10 mouse cellular contexts compared by ENCODE assay signal in the genomic region with DNA sequence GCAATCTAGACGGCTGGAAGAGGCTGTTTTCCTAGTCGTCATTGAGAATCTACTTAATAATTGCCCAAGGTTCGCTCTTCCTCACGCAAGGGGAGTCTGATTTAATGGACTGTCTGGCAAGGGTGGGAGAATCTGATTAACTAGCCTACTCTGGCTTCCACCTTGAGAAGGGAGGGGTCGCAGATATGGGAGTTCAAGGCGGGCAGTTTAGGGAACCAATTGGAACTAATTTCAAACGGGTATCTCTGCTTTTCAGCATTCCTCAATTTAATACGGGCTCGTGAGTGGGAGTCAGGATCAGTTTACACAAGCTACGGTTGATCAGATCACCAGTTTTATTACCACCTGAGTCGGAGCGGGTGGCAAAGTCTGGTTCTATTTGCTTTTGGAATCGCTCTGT. TPM values are rescaled to one million over a fixed set of nuclear protein-coding genes. Genes with fewer than 3 reads are reported as not detected.
DNase-seq lines count a peak whose midpoint lies in the region; ATAC-seq lines count a peak whose summit lies in the region.
"Had no signal": no experiment of that assay in that cellular context is flagged by ENCODE, and none has a peak within 500 bp of the region (broad histone marks: within the 10 kb centered on the region; RNA-seq: fewer than 3 reads in every experiment).

No protein-coding gene starts in this region.

- H3K36me3 ChIP-seq in heart, embryonic 13.5 days, result no peaks in the 10 kb centered on the region
- H3K36me3 ChIP-seq in neural tube, embryonic 11.5 days (ENCODE audit: control insufficient read depth, insufficient read depth, low read length), result no peaks in the 10 kb centered on the region
- H3K36me3 ChIP-seq in limb, embryonic 13.5 days, result no peaks in the 10 kb centered on the region
- H3K36me3 ChIP-seq: liver, embryonic 15.5 days had no signal

- H3K9me3 ChIP-seq in heart, embryonic 13.5 days, result peaks cover 5% of the 10 kb centered on the region; the same call in 1 of the 2 replicates
- H3K9me3 ChIP-seq in neural tube, embryonic 11.5 days (ENCODE audit: control insufficient read depth, low read length), result no peaks in the 10 kb centered on the region
- H3K9me3 ChIP-seq in limb, embryonic 13.5 days, result peaks cover 4% of the 10 kb centered on the region; the same call in 1 of the 2 replicates
- H3K9me3 ChIP-seq: liver, embryonic 15.5 days had no signal

- peak overlapping the region; percentile 25 for H3K9ac ChIP-seq in heart, embryonic 13.5 days
- H3K9ac ChIP-seq in neural tube, embryonic 11.5 days (ENCODE audit: low read length), result no peak overlapping the region
- 0 out of 2 replicates have a peak overlapping the region, but pooled peaks have one; percentile 13 for H3K9ac ChIP-seq in limb, embryonic 13.5 days
- H3K9ac ChIP-seq: liver, embryonic 15.5 days had no signal

- H3K4me1 ChIP-seq in heart, embryonic 13.5 days, result peaks cover 17% of the 10 kb centered on the region; the same call in 1 of the 2 replicates
- H3K4me1 ChIP-seq in neural tube, embryonic 11.5 days (ENCODE audit: control insufficient read depth, insufficient read depth, low read length), result no peaks in the 10 kb centered on the region
- H3K4me1 ChIP-seq in limb, embryonic 13.5 days, result peaks cover 15% of the 10 kb centered on the region
- H3K4me1 ChIP-seq: liver, embryonic 15.5 days had no signal

- H3K4me3 ChIP-seq in heart, embryonic 13.5 days, result peak overlapping the region; percentile 39
- H3K4me3 ChIP-seq in neural tube, embryonic 11.5 days (ENCODE audit: low read depth, low read length), result no peak overlapping the region
- H3K4me3 ChIP-seq in limb, embryonic 13.5 days, result peak overlapping the region; percentile 21
- H3K4me3 ChIP-seq: liver, embryonic 15.5 days had no signal

- no peak for DNase-seq in heart, adult 9 months (ENCODE audit: low spot score in 2 of 2)
- no peak for DNase-seq in neural tube, embryonic 11.5 days (ENCODE audit: low spot score)
- no peak for DNase-seq in neural tube, embryonic 10.5 days (ENCODE audit: extremely low spot score, low spot score)
- DNase-seq in urinary bladder, postnatal 25 days (ENCODE audit: low spot score), result no peak
- no peak for DNase-seq in adrenal gland, adult 18-20 months (ENCODE audit: low spot score in 2 of 2)
- no peak for DNase-seq in yolk sac, embryonic 10.5 days (ENCODE audit: low spot score)
- DNase-seq: cerebellum, adult 11-12 months had no signal

- ATAC-seq in heart, embryonic 13.5 days (ENCODE audit: extremely low read depth, insufficient number of reproducible peaks, low FRiP score, low TSS enrichment), result no peak
- no peak for ATAC-seq in neural tube, embryonic 11.5 days (ENCODE audit: insufficient read depth, low FRiP score, low TSS enrichment)
- no peak for ATAC-seq in limb, embryonic 13.5 days (ENCODE audit: low FRiP score, low read depth)

- peaks cover 59% of the 10 kb centered on the region for H3K27me3 ChIP-seq in heart, embryonic 13.5 days (replicated peaks)
- no peaks in the 10 kb centered on the region for H3K27me3 ChIP-seq in neural tube, embryonic 11.5 days (ENCODE audit: control insufficient read depth, insufficient read depth, low read length)
- H3K27me3 ChIP-seq in limb, embryonic 13.5 days, result peaks cover 62% of the 10 kb centered on the region

- H3K4me2 ChIP-seq in heart, embryonic 13.5 days, result peak overlapping the region; percentile 65
- peak overlapping the region; percentile 15; the same call in 1 of the 2 replicates for H3K4me2 ChIP-seq in neural tube, embryonic 11.5 days (ENCODE audit: low read depth)
- H3K4me2 ChIP-seq in limb, embryonic 13.5 days (replicated peaks), result peak overlapping the region; percentile 52
- H3K4me2 ChIP-seq: liver, embryonic 15.5 days had no signal

- no peak overlapping the region for H3K27ac ChIP-seq in heart, embryonic 13.5 days (replicated peaks)
- no peak overlapping the region for H3K27ac ChIP-seq in neural tube, embryonic 11.5 days (ENCODE audit: low read depth, low read length)
- H3K27ac ChIP-seq in limb, embryonic 13.5 days, result no peak overlapping the region
- H3K27ac ChIP-seq: liver, embryonic 15.5 days had no signal

- WGBS in heart, embryonic 13.5 days, result 1% methylated on average over 13 of the region's 13 CpGs
- WGBS in neural tube, embryonic 11.5 days, result 2% methylated on average over 13 of the region's 13 CpGs
- WGBS in limb, embryonic 13.5 days, result under 1% methylated on average over 13 of the region's 13 CpGs

RNA-seq across cellular contexts. Expression of gene Cux1, which starts 14.3 kb away (rescaled TPM):
- 68.9 and 70.8 TPM in 2 replicates for polyA plus RNA-seq in heart, embryonic 13.5 days (2015; fragmentation: Nextera tagmentation; extraction: Ambion mirVana)
- polyA plus RNA-seq in neural tube, embryonic 11.5 days (2014; fragmentation: Nextera tagmentation; extraction: Ambion mirVana), result 109 and 111 TPM in 2 replicates
- polyA plus RNA-seq in limb, embryonic 13.5 days (2015; fragmentation: Nextera tagmentation; extraction: Ambion mirVana), result 80.8 and 83.7 TPM in 2 replicates
- total RNA-seq in adrenal gland, adult 18-20 months (2021), result 10 to 100 TPM; 92.3 to 95.1 TPM

Comparison
In these comparisons a context has a peak if more than half of its experiments do, and no peak if none do; other contexts are left out.
1. H3K4me2 ChIP-seq: peak in every context shown above with its lines; median percentile 65 in heart, embryonic 13.5 days; 52 in limb, embryonic 13.5 days; 15 in neural tube, embryonic 11.5 days.